Mouse (Mus musculus) embryonic fibroblast, embryonic 13.5 days (primary cell): ENCODE data around the gene Tcea3. TPM values are rescaled to one million over a fixed set of nuclear protein-coding genes. Genes with fewer than 3 reads are reported as not detected.

Source experiments
- H3K27ac ChIP-seq: 2 replicates; pipeline ENCODE4 v1.5.1; 2012; ENCODE audit warnings: low read length, control low read depth, inconsistent platforms; ENCODE audit not compliant: insufficient read depth
- H3K4me1 ChIP-seq: 2 replicates; pipeline ENCODE4 v1.6.1; 2011; ENCODE audit warnings: low read length; ENCODE audit not compliant: control insufficient read depth, insufficient read depth
- H3K4me3 ChIP-seq: 2 replicates; pipeline ENCODE4 v1.5.1; 2011; ENCODE audit warnings: mild to moderate bottlenecking, control low read depth, low read length; ENCODE audit not compliant: insufficient read depth
- CTCF ChIP-seq: IDR thresholded peaks from 2 replicates; pipeline ENCODE4 v1.5.1; 2011; ENCODE audit warnings: mild to moderate bottlenecking, control low read depth, low read length, moderate library complexity, borderline replicate concordance; ENCODE audit not compliant: insufficient read depth
- POLR2A ChIP-seq: IDR thresholded peaks from 2 replicates; pipeline ENCODE4 v1.6.1; 2011; ENCODE audit warnings: low read depth, mild to moderate bottlenecking, control low read depth, low read length, moderate library complexity
- polyA plus RNA-seq: library from polyadenylated mRNA; stranded (reverse); fragments of >200 nt; gene quantifications from 2 replicates; pipeline ENCODE4 v1.2.4, GENCODE M21; 2011; ENCODE audit warnings: low read depth; ENCODE audit not compliant: missing spikeins, insufficient read length

Tcea3 gene
- polyA plus RNA-seq, 1 experiment, result 15.6 TPM

- TF ChIP-seq CTCF, result no peak
- no peak for TF ChIP-seq POLR2A
- Histone ChIP-seq H3K27ac (no peak overlapping the region), H3K4me1 (no peaks in the 10 kb centered on the region), H3K4me3 (no peak overlapping the region)
Measured at GRCm38 (mm10) chr4:136268912-136269311, 21.4 kb downstream of the Tcea3 start.

- Histone ChIP-seq H3K4me1 (no peaks in the 10 kb centered on the region), H3K27ac (no peak overlapping the region), H3K4me3 (no peak overlapping the region)
- TF ChIP-seq CTCF (no peak), POLR2A (no peak)
Measured at GRCm38 (mm10) chr4:136270648-136271047, 23.1 kb downstream of the Tcea3 start.

- H3K4me3 ChIP-seq, result no peak overlapping the region
- no peak overlapping the region for H3K27ac ChIP-seq
- peaks cover 6% of the 10 kb centered on the region for H3K4me1 ChIP-seq
- TF ChIP-seq POLR2A, result no peak
Measured at GRCm38 (mm10) chr4:136281097-136281496, 33.6 kb downstream of the Tcea3 start.

GRCm38 (mm10) chr4:136281611-136282010, 34.1 kb downstream of the Tcea3 start:
- TF ChIP-seq CTCF, result no peak
- no peak for TF ChIP-seq POLR2A
- H3K4me1 ChIP-seq, result peaks cover 6% of the 10 kb centered on the region

GRCm38 (mm10) chr4:136282621-136283480, 35.3 kb downstream of the Tcea3 start:
- Histone ChIP-seq H3K27ac (no peak overlapping the region), H3K4me1 (peaks cover 6% of the 10 kb centered on the region), H3K4me3 (no peak overlapping the region)
- TF ChIP-seq CTCF, result no peak
- no peak for TF ChIP-seq POLR2A

More at GRCm38 (mm10) chr4:136281611-136282010, 34.1 kb downstream of the Tcea3 start:
- no peak overlapping the region for H3K27ac ChIP-seq
- no peak overlapping the region for H3K4me3 ChIP-seq

- no peak overlapping the region for H3K4me3 ChIP-seq
- peaks cover 6% of the 10 kb centered on the region for H3K4me1 ChIP-seq
- H3K27ac ChIP-seq, result no peak overlapping the region
- TF ChIP-seq POLR2A (no peak), CTCF (no peak)
Measured at GRCm38 (mm10) chr4:136283783-136284182, 36.3 kb downstream of the Tcea3 start.

GRCm38 (mm10) chr4:136284455-136284854, 36.9 kb downstream of the Tcea3 start, which contains the start of gene Zfp46:
Gene Zfp46, plus strand, starts transcription at chr4:136284683.
- H3K4me3 ChIP-seq, result peak within 1 kb of the TSS; percentile 48
- TF ChIP-seq CTCF (no peak), POLR2A (peak; percentile 39)
- peaks cover 6% of the 10 kb centered on the region for H3K4me1 ChIP-seq
- H3K27ac ChIP-seq, result peak within 1 kb of the TSS; percentile 90

- Histone ChIP-seq H3K4me3 (peak overlapping the region; percentile 23), H3K4me1 (peaks cover 6% of the 10 kb centered on the region), H3K27ac (peak overlapping the region; percentile 80)
- TF ChIP-seq CTCF (no peak), POLR2A (no peak)
Measured at GRCm38 (mm10) chr4:136284891-136285290, 37.4 kb downstream of the Tcea3 start.

GRCm38 (mm10) chr4:136285348-136285810, 37.9 kb downstream of the Tcea3 start:
- Histone ChIP-seq H3K4me3 (peak overlapping the region; percentile 48), H3K27ac (peak overlapping the region; percentile 90), H3K4me1 (peaks cover 6% of the 10 kb centered on the region)
- TF ChIP-seq POLR2A (no peak; the same call in none of the 2 replicates), CTCF (no peak)

GRCm38 (mm10) chr4:136285811-136286371, 38.4 kb downstream of the Tcea3 start:
- H3K4me1 ChIP-seq, result peaks cover 6% of the 10 kb centered on the region

More at GRCm38 (mm10) chr4:136285811-136286371, 38.4 kb downstream of the Tcea3 start:
- Histone ChIP-seq H3K4me3 (peak overlapping the region; percentile 68), H3K27ac (peak overlapping the region; percentile 90)
- no peak for TF ChIP-seq CTCF
- TF ChIP-seq POLR2A, result peak; percentile 79
